Mouse (Mus musculus) embryo, embryonic 10.5 days (tissue): Measurements from ENCODE around the gene Saxo2.

ENCODE experiments used
- DNase-seq: peaks from one replicate; pipeline ENCODE4 v3.0.0-alpha.2; 2015; ENCODE audit warnings: low spot score

The Saxo2 gene

GRCm38 (mm10) chr7:82648353-82649080, at the start of gene Saxo2, which contains the start of gene Efl1:
Saxo2 (minus strand) TSS chr7:82648528.
Efl1 (plus strand) TSS chr7:82648614.
- DNase-seq: peak; percentile 97

- peak; percentile 34 for DNase-seq
Observed at GRCm38 (mm10) chr7:82697668-82698067, 49.3 kb upstream of the Saxo2 start.

- no peak for DNase-seq
Observed at GRCm38 (mm10) chr7:82691021-82691738, 42.9 kb upstream of the Saxo2 start.

- peak; percentile 32 for DNase-seq
Observed at GRCm38 (mm10) chr7:82688736-82689135, 40.4 kb upstream of the Saxo2 start.

- no peak for DNase-seq
Observed at GRCm38 (mm10) chr7:82679901-82680300, 31.6 kb upstream of the Saxo2 start.

- peak; percentile 25 for DNase-seq
Observed at GRCm38 (mm10) chr7:82676834-82677233, 28.5 kb upstream of the Saxo2 start.

GRCm38 (mm10) chr7:82676001-82676400, 27.7 kb upstream of the Saxo2 start:
- DNase-seq: no peak

- no peak for DNase-seq
Observed at GRCm38 (mm10) chr7:82664604-82665003, 16.3 kb upstream of the Saxo2 start.

GRCm38 (mm10) chr7:82649081-82649445, 735 bp upstream of the Saxo2 start:
- DNase-seq: peak; percentile 3

GRCm38 (mm10) chr7:82647909-82648308, 419 bp downstream of the Saxo2 start:
- no peak for DNase-seq

- no peak for DNase-seq
Observed at GRCm38 (mm10) chr7:82647183-82647582, 1.1 kb downstream of the Saxo2 start.

- DNase-seq: peak; percentile 74
Observed at GRCm38 (mm10) chr7:82625342-82625741, 23.0 kb downstream of the Saxo2 start.

GRCm38 (mm10) chr7:82609629-82610028, 38.7 kb downstream of the Saxo2 start:
- peak; percentile 30 for DNase-seq

- DNase-seq: no peak
Observed at GRCm38 (mm10) chr7:82605425-82605824, 42.9 kb downstream of the Saxo2 start.

- DNase-seq: no peak
Observed at GRCm38 (mm10) chr7:82602008-82602407, 46.3 kb downstream of the Saxo2 start.

- no peak for DNase-seq
Observed at GRCm38 (mm10) chr7:82590931-82591330, 57.4 kb downstream of the Saxo2 start.
